Mouse (Mus musculus) adrenal gland, adult 18-20 months (tissue): ENCODE data around the gene Foxc1. TPM values are rescaled to one million over a fixed set of nuclear protein-coding genes. Genes with fewer than 3 reads are reported as not detected.
A peak's percentile ranks its signal among the peaks of the same experiment; 100 is the strongest.

ENCODE experiments used
- DNase-seq, 2 experiments: peaks; one replicate each; pipeline ENCODE4 v3.0.0; 2021 to 2022; ENCODE audit warnings: low spot score in 2 of 2
- long read RNA-seq, 2 experiments: library from polyadenylated mRNA; stranded (forward); transcript quantifications; one replicate each; pipeline ENCODE4 v2.0.0; 2021
- total RNA-seq, 2 experiments: library from RNA; stranded (reverse); gene quantifications; 1 replicate in 1 of 2; 2 replicates in 1 of 2; pipeline ENCODE4 v1.2.3; 2021

The Foxc1 gene
- 1 to 10 TPM; 4.2 to 7.1 TPM for total RNA-seq
- long read RNA-seq, experiment 1, full-length matches to known transcripts = 4 of 4 reads
- long read RNA-seq, experiment 1, partial matches to known transcripts = 0 of 4 reads
- long read RNA-seq, experiment 1, other reads (novel, unspliced or antisense) = 0 of 4 reads
- long read RNA-seq, experiment 2, full-length matches to known transcripts = 32 of 32 reads
- long read RNA-seq, experiment 2, partial matches to known transcripts = 0 of 32 reads
- long read RNA-seq, experiment 2, other reads (novel, unspliced or antisense) = 0 of 32 reads

DNA sequence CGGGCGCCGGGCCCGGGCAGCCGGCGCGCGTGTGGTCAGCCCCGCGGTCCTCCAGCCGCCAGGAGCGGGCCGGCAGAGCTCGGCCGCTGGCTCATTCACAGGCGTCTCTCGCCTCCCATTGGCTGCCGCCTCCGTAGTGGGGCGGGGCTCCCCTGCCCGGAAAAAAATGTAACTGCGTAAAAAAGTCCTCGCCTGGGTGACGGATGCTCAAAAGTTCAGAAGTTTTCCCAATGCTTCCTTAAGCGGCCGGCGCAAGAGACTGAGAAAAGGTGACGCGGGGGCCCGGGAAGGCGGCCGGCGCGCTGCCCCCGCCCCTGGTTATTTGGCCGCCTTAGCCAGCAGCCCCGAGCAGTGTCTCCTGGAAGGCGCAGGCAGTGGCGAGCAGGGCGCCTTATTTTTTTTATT lies at the start of gene Foxc1:
Gene Foxc1, plus strand, starts transcription at position 206 of the 405 bp plus-strand sequence.
- DNase-seq = peak; percentile 85 to 90

- DNase-seq = no peak
Observed at GRCm38 (mm10) chr13:31760411-31760810, 46.0 kb upstream of the Foxc1 start.

DNA sequence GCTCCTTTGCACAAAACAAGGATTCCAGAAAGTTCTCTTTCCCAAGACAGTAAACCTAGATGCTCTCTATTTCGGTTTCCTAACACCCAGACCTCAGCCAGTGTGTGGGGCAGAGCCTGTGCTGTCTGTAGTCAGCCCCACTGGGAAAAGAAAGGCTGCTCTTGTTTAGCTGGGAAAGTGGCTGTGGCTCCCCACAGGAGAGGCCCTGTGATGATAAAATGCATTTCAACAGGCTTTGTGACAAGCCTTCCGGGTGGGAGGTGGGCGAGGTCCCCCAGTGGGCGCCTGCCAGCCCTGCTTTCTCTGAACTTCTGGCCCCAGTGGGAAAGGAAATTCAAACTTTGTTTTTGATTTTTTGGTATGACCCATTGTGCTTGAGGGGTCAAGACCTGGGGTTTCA lies 45.4 kb upstream of the Foxc1 start:
- no peak for DNase-seq

- no peak for DNase-seq
Observed at GRCm38 (mm10) chr13:31764419-31764818, 42.0 kb upstream of the Foxc1 start.

- DNase-seq = no peak
Observed at GRCm38 (mm10) chr13:31765564-31765963, 40.9 kb upstream of the Foxc1 start.

GRCm38 (mm10) chr13:31772882-31773281 lies 33.6 kb upstream of the Foxc1 start:
- DNase-seq = no peak

DNA sequence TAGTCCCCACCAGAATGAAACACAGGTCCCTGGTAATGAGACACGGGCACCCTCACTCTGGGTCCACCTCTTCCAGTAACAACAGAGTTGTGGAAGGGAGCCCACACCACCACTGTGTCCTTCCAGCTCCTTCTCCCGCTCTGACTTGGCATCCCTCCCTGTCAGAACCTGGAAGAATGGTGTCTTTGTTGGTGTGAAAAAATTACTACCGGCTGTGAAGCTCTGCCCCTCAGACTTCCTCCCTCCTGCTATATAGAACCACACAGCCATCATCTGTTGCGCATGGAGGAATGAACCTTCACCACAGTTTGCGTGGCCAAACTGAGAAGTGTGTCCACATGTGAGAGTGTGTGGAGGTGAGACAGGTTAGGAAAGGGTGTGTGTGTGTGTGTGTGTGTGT lies 30.7 kb upstream of the Foxc1 start:
- DNase-seq = no peak

DNA sequence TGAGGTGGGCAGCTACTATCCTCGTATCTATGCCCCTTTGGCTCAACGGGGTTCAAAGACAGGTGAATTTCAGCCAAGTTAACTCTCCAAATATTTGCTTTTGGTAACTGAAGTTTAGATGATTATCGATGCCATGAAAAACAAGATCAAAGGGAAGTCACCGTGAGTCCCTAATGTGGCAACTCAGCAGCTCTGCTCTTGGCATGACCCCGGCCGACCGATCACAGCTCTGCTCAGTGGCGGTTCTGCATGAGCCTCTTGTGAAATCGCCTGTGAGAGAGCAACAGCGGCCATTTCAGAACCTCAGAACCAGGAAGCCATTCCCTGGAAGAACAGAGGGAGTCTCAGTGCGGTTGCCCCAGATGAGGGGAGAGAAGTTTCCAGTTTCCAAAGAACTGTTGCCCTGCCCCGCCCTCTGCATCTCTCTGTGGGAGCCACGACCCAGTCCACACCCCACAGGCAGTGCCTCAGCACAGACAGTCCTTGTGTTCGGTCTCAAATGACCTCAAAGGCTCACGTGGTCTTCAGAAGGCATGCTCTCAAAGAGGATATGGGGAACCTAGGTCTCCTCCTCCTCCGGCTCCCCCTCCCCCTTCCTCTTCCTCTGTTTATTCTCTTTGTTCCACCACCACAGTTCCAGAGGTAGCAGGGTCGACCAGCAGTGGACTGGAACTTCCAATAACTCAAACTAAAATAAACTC lies 27.0 kb upstream of the Foxc1 start:
- no peak for DNase-seq

GRCm38 (mm10) chr13:31780299-31780698 lies 26.1 kb upstream of the Foxc1 start:
- no peak for DNase-seq

DNA sequence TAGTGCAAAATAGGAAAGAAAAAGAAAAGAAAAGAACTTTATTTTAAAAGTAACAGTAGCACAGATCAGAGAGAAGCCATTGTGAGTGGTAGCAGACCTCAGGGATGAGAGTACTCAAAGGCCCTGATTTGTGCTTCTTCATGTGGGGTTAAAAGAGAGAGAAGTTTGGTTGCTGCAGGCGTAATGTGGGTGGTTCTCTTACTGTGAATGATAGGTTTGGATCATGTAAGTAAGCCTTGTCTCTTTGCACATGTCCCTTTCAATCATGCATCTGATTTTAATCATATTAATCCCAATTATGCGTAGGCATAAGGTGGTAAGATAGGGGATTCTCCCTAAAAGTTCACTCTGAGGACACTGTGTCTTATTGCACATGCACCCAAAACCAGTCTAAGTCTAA lies 24.4 kb upstream of the Foxc1 start:
- DNase-seq = no peak

GRCm38 (mm10) chr13:31784757-31785156 lies 21.7 kb upstream of the Foxc1 start:
- no peak for DNase-seq

DNA sequence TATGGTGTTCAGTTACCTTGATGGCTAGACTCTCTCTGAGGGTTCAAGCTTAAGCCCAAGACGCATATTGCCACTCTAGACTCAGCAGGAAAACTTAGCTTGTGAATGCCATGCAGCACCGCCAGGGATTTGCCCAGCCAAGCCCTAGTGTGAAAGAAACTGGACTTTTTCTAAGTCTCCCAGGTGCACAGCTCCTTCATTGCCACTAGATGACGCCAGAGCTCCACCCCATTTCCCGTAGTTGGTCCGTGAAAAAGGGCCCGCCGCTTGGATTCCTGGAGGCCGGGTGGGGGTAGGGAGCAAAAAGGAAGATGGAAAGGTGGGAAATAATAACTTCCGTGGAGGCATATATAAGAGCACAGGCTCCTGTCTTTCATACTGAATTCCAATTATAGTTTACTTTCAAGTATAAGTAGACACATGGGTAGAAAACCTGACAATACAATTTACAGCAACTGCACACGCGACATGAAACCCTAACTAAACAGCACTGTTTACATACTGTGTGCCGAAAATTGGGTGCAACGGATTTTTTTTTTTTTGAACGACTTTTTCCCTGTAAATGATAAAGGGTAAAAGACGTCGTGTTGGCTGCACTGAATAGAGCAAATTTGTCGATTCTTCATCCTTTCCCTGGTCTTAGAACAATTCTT lies 13.8 kb upstream of the Foxc1 start:
- peak; percentile 50 to 56 for DNase-seq

DNA sequence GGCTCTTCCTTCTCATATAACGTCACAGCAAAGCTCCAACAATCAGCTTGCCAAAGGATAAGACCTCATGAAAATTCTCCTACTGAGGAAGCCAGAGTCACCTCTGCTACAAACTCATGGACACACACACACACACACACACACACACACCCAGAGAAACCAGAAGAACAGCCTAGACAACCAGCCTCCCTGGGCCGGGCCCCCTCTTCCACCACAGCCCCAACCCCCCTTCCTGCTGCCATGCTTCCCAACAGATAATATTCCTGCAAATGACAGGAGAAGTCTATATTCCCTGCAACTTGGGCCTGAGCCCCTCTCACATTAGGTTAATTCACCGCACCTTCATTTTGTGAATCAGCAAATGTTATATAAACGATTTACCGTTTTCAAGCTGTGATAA lies 13.3 kb upstream of the Foxc1 start:
- DNase-seq = no peak

- DNase-seq = no peak
Observed at GRCm38 (mm10) chr13:31797346-31797745, 9.1 kb upstream of the Foxc1 start.

GRCm38 (mm10) chr13:31798075-31798474 lies 8.4 kb upstream of the Foxc1 start:
- DNase-seq = no peak

- DNase-seq = peak; percentile 92 to 94
Observed at GRCm38 (mm10) chr13:31800581-31801576, 5.6 kb upstream of the Foxc1 start.

DNA sequence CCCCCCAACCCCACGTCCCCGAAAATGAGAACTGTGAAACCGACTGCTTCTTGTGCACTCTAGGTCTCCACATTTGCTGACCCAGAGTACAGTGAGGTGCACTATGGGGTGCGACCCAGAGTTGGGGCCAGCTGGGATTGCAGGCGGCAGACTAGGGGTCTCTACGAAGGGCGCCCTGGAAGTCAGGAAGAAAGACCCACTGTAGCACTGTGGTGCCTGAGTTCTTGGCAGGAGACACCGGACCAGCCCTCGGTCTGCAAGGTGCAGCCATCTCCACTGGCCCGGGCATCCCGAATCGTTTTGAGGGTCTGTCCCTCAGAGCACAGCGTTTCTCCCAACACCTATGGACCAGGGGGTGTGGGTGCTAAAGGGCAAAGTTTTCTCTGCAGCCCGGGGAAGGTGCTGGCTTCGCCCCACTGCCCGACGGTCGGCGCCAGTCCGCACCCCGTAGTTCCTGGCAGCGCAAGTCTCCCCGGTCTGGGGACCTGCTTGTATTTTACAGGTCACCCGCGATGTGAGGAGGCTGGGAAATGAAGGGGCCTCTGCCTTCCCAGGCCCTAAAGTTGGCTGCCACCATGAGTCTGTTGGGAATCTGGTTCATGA lies 4.6 kb upstream of the Foxc1 start:
- no peak for DNase-seq

DNA sequence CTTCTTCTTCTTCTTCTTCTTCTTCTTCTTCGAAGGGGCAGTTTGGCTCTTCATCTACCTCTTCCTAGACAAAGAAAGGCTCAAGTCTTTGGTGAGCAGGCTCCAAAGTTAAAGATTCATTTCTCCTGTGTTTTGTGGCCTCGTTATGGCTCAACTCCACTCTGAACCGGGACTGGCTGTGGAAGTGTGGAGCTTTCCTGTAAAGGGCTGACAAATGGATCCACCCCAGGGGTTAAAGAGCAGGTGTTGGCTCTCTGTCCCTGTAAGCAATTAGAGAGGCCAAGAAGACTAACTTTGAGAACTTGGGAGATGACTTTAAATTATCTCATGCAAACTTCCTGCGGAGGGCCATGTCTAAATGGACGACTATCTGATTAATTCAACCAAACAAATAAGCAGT lies 4.0 kb upstream of the Foxc1 start:
- no peak for DNase-seq

- DNase-seq = no peak
Observed at GRCm38 (mm10) chr13:31803166-31804093, 3.0 kb upstream of the Foxc1 start.

GRCm38 (mm10) chr13:31804571-31804970 lies 1.9 kb upstream of the Foxc1 start:
- DNase-seq = no peak
